Mouse (Mus musculus): ENCODE data around the gene Rxra.

The Rxra gene

GRCm38 (mm10) chr2:27762920-27763780 lies 86.9 kb downstream of the Rxra start:
- DNase-seq (ENCODE audit: low read depth, low spot score) = no peak

GRCm38 (mm10) chr2:27764256-27764936 lies 88.2 kb downstream of the Rxra start:
- no peak for DNase-seq (ENCODE audit: low read depth, low spot score)

- peak; percentile 84 for DNase-seq (ENCODE audit: low read depth, low spot score)
These were observed 88.7 kb downstream of the Rxra start for GRCm38 (mm10) chr2:27764937-27765319.

GRCm38 (mm10) chr2:27767773-27768172 lies 91.5 kb downstream of the Rxra start:
- no peak for DNase-seq (ENCODE audit: low read depth, low spot score)

GRCm38 (mm10) chr2:27769701-27770100 lies 93.5 kb downstream of the Rxra start:
- DNase-seq (ENCODE audit: low read depth, low spot score) = no peak

- peak; percentile 77 for DNase-seq (ENCODE audit: low read depth, low spot score)
These were observed 94.0 kb downstream of the Rxra start for GRCm38 (mm10) chr2:27770205-27770604.

- peak; percentile 64 for DNase-seq (ENCODE audit: low read depth, low spot score)
These were observed 95.7 kb downstream of the Rxra start for GRCm38 (mm10) chr2:27771936-27772335.

- DNase-seq (ENCODE audit: low read depth, low spot score) = no peak
These were observed 96.7 kb downstream of the Rxra start for GRCm38 (mm10) chr2:27772841-27773388.

- no peak for DNase-seq (ENCODE audit: low read depth, low spot score)
These were observed 97.9 kb downstream of the Rxra start for GRCm38 (mm10) chr2:27773980-27774730.

- DNase-seq (ENCODE audit: low read depth, low spot score) = no peak
These were observed 98.8 kb downstream of the Rxra start for GRCm38 (mm10) chr2:27775006-27775405.

- no peak for DNase-seq (ENCODE audit: low read depth, low spot score)
These were observed 99.4 kb downstream of the Rxra start for GRCm38 (mm10) chr2:27775625-27776024.

GRCm38 (mm10) chr2:27777756-27778155 lies 101.5 kb downstream of the Rxra start:
- DNase-seq (ENCODE audit: low read depth, low spot score) = no peak

GRCm38 (mm10) chr2:27778289-27778688 lies 102.0 kb downstream of the Rxra start:
- no peak for DNase-seq (ENCODE audit: low read depth, low spot score)

GRCm38 (mm10) chr2:27779291-27779866 lies 103.1 kb downstream of the Rxra start:
- no peak for DNase-seq (ENCODE audit: low read depth, low spot score)

- DNase-seq (ENCODE audit: low read depth, low spot score) = no peak
These were observed 103.9 kb downstream of the Rxra start for GRCm38 (mm10) chr2:27780162-27780561.

- no peak for DNase-seq (ENCODE audit: low read depth, low spot score)
These were observed 109.1 kb downstream of the Rxra start for GRCm38 (mm10) chr2:27785363-27785762.

- no peak for DNase-seq (ENCODE audit: low read depth, low spot score)
These were observed 109.8 kb downstream of the Rxra start for GRCm38 (mm10) chr2:27785973-27786417.

- no peak for DNase-seq (ENCODE audit: low read depth, low spot score)
These were observed 115.3 kb downstream of the Rxra start for GRCm38 (mm10) chr2:27791571-27791970.

GRCm38 (mm10) chr2:27799018-27799417 lies 122.8 kb downstream of the Rxra start:
- no peak for DNase-seq (ENCODE audit: low read depth, low spot score)

- DNase-seq (ENCODE audit: low read depth, low spot score) = no peak
These were observed 124.8 kb downstream of the Rxra start for GRCm38 (mm10) chr2:27801041-27801440.

GRCm38 (mm10) chr2:27802493-27802892 lies 126.3 kb downstream of the Rxra start:
- DNase-seq (ENCODE audit: low read depth, low spot score) = no peak

Measured in CD4-positive, CD25-positive, alpha-beta regulatory T cell, adult 2 months (primary cell).